In the genomic region with DNA sequence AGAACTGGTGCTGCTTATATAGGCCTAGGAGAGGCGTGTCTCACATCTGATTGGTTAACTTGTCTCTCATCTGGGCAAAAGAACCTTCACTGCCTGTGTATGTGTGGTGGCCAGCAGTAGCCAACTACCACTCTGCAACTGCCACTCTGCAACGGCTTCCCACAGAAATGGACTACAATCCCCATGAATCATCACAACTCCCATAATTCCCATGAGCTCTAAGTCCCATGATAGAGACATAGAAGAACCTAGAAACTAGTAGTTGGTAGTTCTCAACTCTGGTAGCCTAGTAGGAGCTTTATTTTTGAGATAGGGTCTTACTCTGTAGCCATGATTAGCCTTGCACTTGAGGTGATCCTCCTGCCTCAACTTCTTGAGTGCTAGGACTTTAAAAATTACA, we compare ENCODE assay signal across 3 mouse cellular contexts.
A peak's percentile ranks its signal among the peaks of the same experiment; 100 is the strongest.
TF ChIP-seq lines count a peak whose summit lies in the region.

No protein-coding gene starts in this region.

TF ChIP-seq in CH12.LX, 34 proteins besides CTCF, POLR2A, EP300 and RAD21 (continued from another document):
- no peak for TF ChIP-seq NRF1 (IDR thresholded peaks at IDR 0.05; ENCODE audit: low read depth, low read length)
- TF ChIP-seq SIN3A (IDR thresholded peaks at IDR 0.05; ENCODE audit: low read length): no peak
- TF ChIP-seq HCFC1 (IDR thresholded peaks at IDR 0.05; ENCODE audit: low read depth, low read length): peak; percentile 56
TF ChIP-seq in CH12.LX: peak in this region for 1.

TF ChIP-seq in ES-E14, 5 proteins besides CTCF, POLR2A, EP300 and RAD21:
- TF ChIP-seq ZNF384 (IDR thresholded peaks at IDR 0.05; ENCODE audit: low read depth, low read length) (no peak), HCFC1 (IDR thresholded peaks at IDR 0.05; ENCODE audit: borderline replicate concordance, insufficient read depth, low read length) (peak; percentile 69)

TF ChIP-seq in MEL, 35 proteins besides CTCF, POLR2A, EP300 and RAD21 (continued from another document):
- TF ChIP-seq HCFC1 (IDR thresholded peaks at IDR 0.05; ENCODE audit: low read depth, low read length) (peak; percentile 75), ZNF384 (IDR thresholded peaks at IDR 0.05; ENCODE audit: low read depth, low read length) (no peak)
